Mouse (Mus musculus): ENCODE measurements around the gene 1700028P14Rik. TPM values are rescaled to one million over a fixed set of nuclear protein-coding genes. Genes with fewer than 3 reads are reported as not detected.

Gene 1700028P14Rik
- polyA plus RNA-seq, 1 experiment from 2014 or later: 2.4 TPM

GRCm38 (mm10) chr19:23521831-23522230 is 130.8 kb downstream of the 1700028P14Rik start:
- H3K4me3 ChIP-seq: no peak overlapping the region
- no peak overlapping the region for H3K4me2 ChIP-seq
- H3K27me3 ChIP-seq (replicated peaks): no peaks in the 10 kb centered on the region
- WGBS: 91% methylated on average over 4 of the region's 4 CpGs
- no peaks in the 10 kb centered on the region for H3K4me1 ChIP-seq
- no peak for ATAC-seq (replicated peaks)
- H3K36me3 ChIP-seq (replicated peaks): no peaks in the 10 kb centered on the region
- H3K27ac ChIP-seq: no peak overlapping the region
- 0 out of 2 replicates have a peak, but pooled peaks cover 3% of the 10 kb centered on the region for H3K9me3 ChIP-seq
- H3K9ac ChIP-seq: no peak overlapping the region

- Histone ChIP-seq H3K4me1 (no peaks in the 10 kb centered on the region), H3K4me3 (no peak overlapping the region), H3K36me3 (replicated peaks) (no peaks in the 10 kb centered on the region), H3K9ac (no peak overlapping the region), H3K9me3 (no peaks in the 10 kb centered on the region), H3K27ac (no peak overlapping the region), H3K4me2 (no peak overlapping the region), H3K27me3 (replicated peaks) (no peaks in the 10 kb centered on the region)
- ATAC-seq (replicated peaks): no peak
- whole genome bisulfite sequencing: 89% methylated on average over 8 of the region's 8 CpGs
Observed at GRCm38 (mm10) chr19:23521071-23521470, 131.5 kb downstream of the 1700028P14Rik start.

GRCm38 (mm10) chr19:23520629-23521028 is 132.0 kb downstream of the 1700028P14Rik start:
- whole genome bisulfite sequencing: 92% methylated on average over 5 of the region's 5 CpGs
- no peaks in the 10 kb centered on the region for H3K4me1 ChIP-seq
- no peak overlapping the region for H3K27ac ChIP-seq
- ATAC-seq (replicated peaks): no peak
- no peak overlapping the region for H3K4me2 ChIP-seq
- no peaks in the 10 kb centered on the region for H3K36me3 ChIP-seq (replicated peaks)
- H3K4me3 ChIP-seq: no peak overlapping the region
- no peaks in the 10 kb centered on the region for H3K9me3 ChIP-seq
- no peak overlapping the region for H3K9ac ChIP-seq
- H3K27me3 ChIP-seq (replicated peaks): no peaks in the 10 kb centered on the region

GRCm38 (mm10) chr19:23518477-23518876 is 134.1 kb downstream of the 1700028P14Rik start:
- WGBS: 89% methylated on average over 5 of the region's 5 CpGs
- no peaks in the 10 kb centered on the region for H3K36me3 ChIP-seq (replicated peaks)
- no peak overlapping the region for H3K27ac ChIP-seq
- H3K9ac ChIP-seq: no peak overlapping the region
- H3K4me3 ChIP-seq: no peak overlapping the region
- no peaks in the 10 kb centered on the region for H3K4me1 ChIP-seq
- no peak overlapping the region for H3K4me2 ChIP-seq
- H3K27me3 ChIP-seq (replicated peaks): no peaks in the 10 kb centered on the region
- ATAC-seq (replicated peaks): no peak
- no peaks in the 10 kb centered on the region for H3K9me3 ChIP-seq

GRCm38 (mm10) chr19:23511303-23511702 is 141.3 kb downstream of the 1700028P14Rik start:
- H3K9ac ChIP-seq: no peak overlapping the region
- H3K4me3 ChIP-seq: no peak overlapping the region
- peaks cover 12% of the 10 kb centered on the region for H3K4me1 ChIP-seq
- H3K4me2 ChIP-seq: no peak overlapping the region
- no peak for ATAC-seq (replicated peaks)
- no peaks in the 10 kb centered on the region for H3K27me3 ChIP-seq (replicated peaks)
- no peak overlapping the region for H3K27ac ChIP-seq
- no peaks in the 10 kb centered on the region for H3K9me3 ChIP-seq
- 49% methylated on average over 2 of the region's 2 CpGs for WGBS
- no peaks in the 10 kb centered on the region for H3K36me3 ChIP-seq (replicated peaks)

Other genes starting within 250 kb of the 1700028P14Rik start
- gene Mamdc2, start 204.4 kb downstream of the 1700028P14Rik start, polyA plus RNA-seq (2015; fragmentation: Nextera tagmentation; extraction: Ambion mirVana): 2.9 and 3.2 TPM in 2 replicates
- 3.9 and 4.1 TPM in 2 replicates for gene Ptar1, start 34.6 kb upstream of the 1700028P14Rik start, polyA plus RNA-seq (2015; fragmentation: Nextera tagmentation; extraction: Ambion mirVana)
- gene Apba1, start 106.1 kb upstream of the 1700028P14Rik start, polyA plus RNA-seq (2015; fragmentation: Nextera tagmentation; extraction: Ambion mirVana): 13.2 and 14.2 TPM in 2 replicates

Data from midbrain, embryonic 15.5 days (tissue).